Mouse (Mus musculus) c-Kit-positive CD71-negative TER-119-negative erythroid progenitor cells, embryonic 14.5 days (primary cell): ENCODE measurements around the gene Gbp2b.
A peak's percentile ranks its signal among the peaks of the same experiment; 100 is the strongest.
"Not testable (repeated sequence)": the region's sequence is repeated elsewhere in the genome, so short reads cannot be mapped to it uniquely, and the experiment has no call there.

Experiments
- DNase-seq: peaks from one replicate; pipeline ENCODE4 v3.0.0-alpha.2; 2013; ENCODE audit warnings: low read depth

The Gbp2b gene

GRCm38 (mm10) chr3:142620956-142621562, 26.4 kb downstream of the Gbp2b start:
- no peak for DNase-seq

GRCm38 (mm10) chr3:142630385-142630784, 35.7 kb downstream of the Gbp2b start:
- no peak for DNase-seq

- peak; percentile 47 for DNase-seq
Measured at GRCm38 (mm10) chr3:142640201-142640600, 45.6 kb downstream of the Gbp2b start.

- peak; percentile 67 for DNase-seq
Measured at GRCm38 (mm10) chr3:142645949-142646348, 51.3 kb downstream of the Gbp2b start.

GRCm38 (mm10) chr3:142647836-142648235, 53.2 kb downstream of the Gbp2b start:
- DNase-seq, result not testable (repeated sequence)

- DNase-seq, result no peak
Measured at GRCm38 (mm10) chr3:142650205-142650604, 55.6 kb downstream of the Gbp2b start.

GRCm38 (mm10) chr3:142664723-142665122, 70.1 kb downstream of the Gbp2b start:
- DNase-seq, result no peak
